Mouse (Mus musculus) embryonic facial prominence, embryonic 11.5 days (tissue): ENCODE data around the gene Platr25. TPM values are rescaled to one million over a fixed set of nuclear protein-coding genes. Genes with fewer than 3 reads are reported as not detected.
"Not testable (repeated sequence)": the region's sequence is repeated elsewhere in the genome, so short reads cannot be mapped to it uniquely, and the experiment has no call there.

Source experiments
- ATAC-seq: fragments of 200-750 bp; cut with Nextera tagmentation; replicated peaks from 2 replicates; pipeline ENCODE4 v1.8.0; 2017; ENCODE audit warnings: low read depth; ENCODE audit not compliant: insufficient number of reproducible peaks, low FRiP score, low TSS enrichment
- DNase-seq: peaks from one replicate; pipeline ENCODE4 v3.0.0-alpha.2; 2015; ENCODE audit warnings: low spot score
- H3K27ac ChIP-seq: fragments of 300-500 bp; sonication (generic); replicated peaks from 2 replicates; pipeline ENCODE4 v1.5.1; 2014; ENCODE audit warnings: mild to moderate bottlenecking, low read depth, low read length, control low read depth
- H3K27me3 ChIP-seq: fragments of 300-500 bp; sonication (generic); 2 replicates; pipeline ENCODE4 v1.6.1; 2014; ENCODE audit warnings: mild to moderate bottlenecking, low read length, moderate library complexity, mixed read lengths; ENCODE audit not compliant: control insufficient read depth, insufficient read depth
- H3K36me3 ChIP-seq: fragments of 300-500 bp; sonication (generic); replicated peaks from 2 replicates; pipeline ENCODE4 v1.6.1; 2014; ENCODE audit warnings: low read depth, mild to moderate bottlenecking, low read length, moderate library complexity, mixed read lengths; ENCODE audit not compliant: control insufficient read depth, insufficient read depth
- H3K4me1 ChIP-seq: fragments of 300-500 bp; sonication (generic); 2 replicates; pipeline ENCODE4 v1.6.1; 2014; ENCODE audit warnings: low read length, mixed read lengths; ENCODE audit not compliant: control insufficient read depth, insufficient read depth
- H3K4me2 ChIP-seq: fragments of 300-500 bp; sonication (generic); 2 replicates; pipeline ENCODE4 v1.6.1; 2014; ENCODE audit warnings: low read depth, mild to moderate bottlenecking, control low read depth, low read length, moderate library complexity
- H3K4me3 ChIP-seq: fragments of 300-500 bp; sonication (generic); 2 replicates; pipeline ENCODE4 v1.5.1; 2014; ENCODE audit warnings: low read depth, low read length, control low read depth
- H3K9ac ChIP-seq: fragments of 300-500 bp; sonication (generic); replicated peaks from 2 replicates; pipeline ENCODE4 v1.6.1; 2014; ENCODE audit warnings: mild to moderate bottlenecking, control low read depth, low read length
- H3K9me3 ChIP-seq: fragments of 300-500 bp; sonication (generic); replicated peaks from 2 replicates; pipeline ENCODE4 v1.6.1; 2016; ENCODE audit warnings: mild to moderate bottlenecking, low read length, inconsistent platforms, mixed read lengths; ENCODE audit not compliant: control insufficient read depth
- WGBS: fragments of 180-500 bp; shearing (Covaris S2); extraction: QIAGEN DNeasy Blood & Tissue Kit; methylation state at CpG from one replicate; pipeline ENCODE4 v1.1.7; 2014; 5-methylcytosine and 5-hydroxymethylcytosine counted together
- polyA plus RNA-seq: library from polyadenylated mRNA; unstranded; fragments of >200 nt; fragmentation: Nextera tagmentation; extraction: Ambion mirVana; gene quantifications from 2 replicates; pipeline ENCODE4 v1.2.1, GENCODE M21; 2014

Gene Platr25
- polyA plus RNA-seq, result 42.7 and 46.6 TPM in 2 replicates

DNA sequence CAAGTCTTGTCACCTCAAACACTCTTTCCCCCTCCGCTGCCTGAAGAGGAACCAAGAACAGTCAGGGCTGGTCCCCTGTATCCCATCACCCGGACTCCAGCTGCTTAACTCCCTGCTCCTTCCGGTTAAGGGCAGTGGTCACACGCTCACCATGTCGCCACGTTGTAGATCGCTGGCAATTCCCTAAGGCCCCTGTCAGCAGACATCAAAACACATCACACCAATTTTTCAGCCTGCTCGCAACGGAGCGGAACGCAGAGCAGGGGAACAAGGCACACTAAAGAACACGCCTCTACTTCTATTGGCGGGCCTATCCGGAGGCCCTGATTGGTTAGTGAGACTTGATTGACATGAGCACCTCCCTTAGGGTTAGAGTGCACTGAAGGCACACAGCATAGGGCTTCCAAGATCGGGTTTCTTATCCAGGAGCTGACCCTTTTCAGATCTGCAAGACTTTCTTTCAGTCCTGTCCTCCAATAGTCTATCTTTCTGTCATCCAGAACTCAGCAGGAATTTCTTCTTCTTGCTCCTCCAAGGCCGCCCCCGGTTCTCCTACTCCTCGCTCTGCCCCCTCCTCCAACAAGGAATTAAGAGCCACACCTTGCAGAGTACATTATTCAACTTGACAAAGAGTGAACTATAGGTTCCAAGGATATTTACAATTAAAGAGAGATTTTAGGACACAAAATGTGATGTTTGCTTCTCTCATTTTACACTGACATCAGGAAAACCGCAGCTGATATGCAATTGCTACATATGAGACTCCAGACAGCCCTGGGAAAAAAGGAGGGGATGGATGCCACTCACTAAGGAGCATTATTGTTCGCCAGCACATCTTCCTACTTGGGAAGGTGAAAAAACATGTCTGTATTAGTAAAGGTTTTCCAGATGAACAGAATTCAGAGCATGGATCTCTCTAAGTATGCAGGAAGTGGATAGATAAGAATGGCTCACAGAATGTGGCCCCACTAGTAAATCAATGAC, at the start of gene Platr25:
Gene Platr25, minus strand, starts transcription at position 278 of the 984 bp plus-strand sequence.
- H3K36me3 ChIP-seq, H3K4me1 ChIP-seq, H3K27me3 ChIP-seq, H3K9me3 ChIP-seq, H3K27ac ChIP-seq: not testable (repeated sequence)
- DNase-seq, result peak; percentile 75
- WGBS, result 9% methylated on average over 20 of the region's 20 CpGs
- Histone ChIP-seq H3K4me3 (peak within 1 kb of the TSS; percentile 41), H3K4me2 (peak within 1 kb of the TSS; percentile 30), H3K9ac (peak within 1 kb of the TSS; percentile 46; the same call in 1 of the 2 replicates)
- ATAC-seq, result peak; percentile 96

DNA sequence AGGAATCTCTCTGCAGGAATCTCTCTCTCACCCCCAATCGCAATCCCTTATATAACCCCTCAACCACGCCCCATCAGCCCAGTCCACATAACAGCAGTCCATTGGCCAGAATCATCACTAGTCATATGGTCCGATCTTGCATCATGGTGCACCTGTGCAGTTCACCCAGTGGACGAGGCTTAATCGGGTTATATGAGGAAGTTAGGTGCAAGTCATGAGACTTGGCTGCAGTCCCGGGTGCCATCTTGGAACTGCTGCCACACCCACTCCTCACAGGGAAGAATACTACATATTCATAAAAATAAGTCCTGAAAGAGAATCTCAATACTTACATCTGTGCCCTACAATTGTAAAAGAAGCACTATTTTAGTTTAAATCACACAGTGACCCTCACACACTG, 47.5 kb upstream of the Platr25 start:
- DNase-seq, H3K36me3 ChIP-seq, H3K4me1 ChIP-seq, ATAC-seq, H3K27ac ChIP-seq, H3K9me3 ChIP-seq, H3K9ac ChIP-seq, H3K4me3 ChIP-seq, H3K27me3 ChIP-seq, H3K4me2 ChIP-seq: not testable (repeated sequence)
- WGBS, result 91% methylated on average over 6 of the region's 6 CpGs

GRCm38 (mm10) chr13:62786135-62786493, 25.6 kb upstream of the Platr25 start:
- 47% methylated on average over 2 of the region's 2 CpGs for WGBS
- DNase-seq, H3K4me1 ChIP-seq, H3K9me3 ChIP-seq, H3K27ac ChIP-seq, ATAC-seq, H3K9ac ChIP-seq, H3K4me2 ChIP-seq, H3K36me3 ChIP-seq, H3K27me3 ChIP-seq: not testable (repeated sequence)
- peak overlapping the region; percentile 51 for H3K4me3 ChIP-seq

DNA sequence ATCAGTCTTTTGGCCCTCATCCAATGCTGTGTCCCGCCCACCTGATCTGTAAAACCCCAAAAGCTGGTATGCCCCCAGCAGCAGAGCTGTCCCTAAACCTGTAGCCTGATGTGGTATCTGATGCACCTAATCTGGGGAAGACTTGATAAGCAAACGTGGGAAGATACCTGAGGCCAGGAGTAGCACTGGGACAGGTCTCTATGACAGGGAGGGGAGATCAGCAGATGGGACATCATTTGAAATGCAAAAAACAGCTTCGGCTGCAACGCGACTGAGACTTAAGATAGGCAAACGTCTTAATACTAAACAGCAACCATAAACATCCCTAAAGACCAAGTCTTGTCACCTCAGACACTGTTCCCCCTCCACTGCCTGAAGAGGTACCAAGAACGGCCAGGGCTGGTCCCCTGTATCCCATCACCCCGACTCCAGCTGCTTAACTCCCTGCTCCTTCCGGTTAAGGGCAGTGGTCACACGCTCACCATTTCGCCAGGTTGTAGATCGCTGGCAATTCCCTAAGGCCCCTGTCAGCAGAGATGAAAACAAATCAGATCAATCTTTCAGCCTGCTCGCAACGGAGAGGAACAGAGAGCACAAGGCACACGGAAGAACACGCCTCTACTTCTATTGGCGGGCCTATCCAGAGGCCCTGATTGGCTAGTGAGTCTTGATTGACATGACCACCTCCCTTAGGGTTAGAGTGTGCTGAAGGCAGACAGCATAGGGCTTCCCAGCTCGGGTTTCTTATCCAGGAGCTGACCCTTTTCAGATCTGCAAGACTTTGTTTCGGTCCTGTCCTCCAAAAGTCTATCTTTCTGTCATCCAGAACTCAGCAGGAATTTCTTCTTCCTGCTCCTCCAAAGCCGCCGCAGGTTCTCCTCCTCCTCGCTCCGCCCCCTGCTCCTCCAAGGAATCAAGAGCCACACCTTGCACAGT, 25.0 kb upstream of the Platr25 start, which contains the start of gene Gm5141:
Gene Gm5141, minus strand, starts transcription at position 610 of the 936 bp plus-strand sequence.
- Histone ChIP-seq H3K4me2 (peak within 1 kb of the TSS; percentile 50), H3K4me3 (peak within 1 kb of the TSS; percentile 51), H3K9ac (peak within 1 kb of the TSS; percentile 66)
- not testable (repeated sequence) for H3K27ac ChIP-seq, H3K36me3 ChIP-seq, H3K27me3 ChIP-seq, H3K4me1 ChIP-seq, H3K9me3 ChIP-seq
- DNase-seq (peak; percentile 39), ATAC-seq (peak; percentile 99)
- WGBS, result 6% methylated on average over 18 of the region's 23 CpGs

GRCm38 (mm10) chr13:62763806-62764205, 3.3 kb upstream of the Platr25 start:
- peak; percentile 43 for DNase-seq

GRCm38 (mm10) chr13:62733322-62733721, 27.2 kb downstream of the Platr25 start:
- ATAC-seq (no peak), DNase-seq (no peak)
- Histone ChIP-seq H3K27ac (no peak overlapping the region), H3K4me3 (no peak overlapping the region), H3K27me3 (no peaks in the 10 kb centered on the region), H3K9ac (no peak overlapping the region), H3K36me3 (no peaks in the 10 kb centered on the region), H3K4me1 (no peaks in the 10 kb centered on the region), H3K9me3 (no peaks in the 10 kb centered on the region), H3K4me2 (no peak overlapping the region)
- WGBS, result 94% methylated on average over 2 of the region's 2 CpGs

More at GRCm38 (mm10) chr13:62763806-62764205, 3.3 kb upstream of the Platr25 start:
- ATAC-seq, H3K4me1 ChIP-seq, H3K9ac ChIP-seq, H3K27ac ChIP-seq, H3K4me2 ChIP-seq, H3K9me3 ChIP-seq, H3K4me3 ChIP-seq, H3K36me3 ChIP-seq, H3K27me3 ChIP-seq: not testable (repeated sequence)
- 68% methylated on average over 2 of the region's 2 CpGs for WGBS

- not testable (repeated sequence) for H3K4me1 ChIP-seq, H3K9me3 ChIP-seq, H3K36me3 ChIP-seq, H3K4me2 ChIP-seq, H3K27ac ChIP-seq, H3K4me3 ChIP-seq, H3K9ac ChIP-seq, H3K27me3 ChIP-seq, DNase-seq, ATAC-seq
- 90% methylated on average over 8 of the region's 8 CpGs for WGBS
Observed at GRCm38 (mm10) chr13:62712611-62713010, 47.9 kb downstream of the Platr25 start.
